Mouse (Mus musculus) kidney, postnatal 0 days (tissue): ENCODE measurements at regions not wholly inside any gene's neighbourhood (a gene's known extent, or its start where the extent isn't known, plus 50 kb on each side); places are given as distances from the start of the nearest gene placed in this dataset.

Experiments
- ATAC-seq: fragments of 200-750 bp; cut with Nextera tagmentation; replicated peaks from 2 replicates; pipeline ENCODE4 v1.8.0; 2017; ENCODE audit warnings: low read depth, moderate number of reproducible peaks, moderate TSS enrichment, moderate library complexity; ENCODE audit not compliant: low FRiP score
- DNase-seq: peaks from one replicate; pipeline ENCODE4 v3.0.0-alpha.2; 2016; ENCODE audit warnings: low spot score
- H3K27ac ChIP-seq: fragments of 300-500 bp; sonication (generic); 2 replicates; pipeline ENCODE4 v1.5.1; 2014; ENCODE audit warnings: mild to moderate bottlenecking
- H3K27me3 ChIP-seq: fragments of 300-500 bp; sonication (generic); 2 replicates; pipeline ENCODE4 v1.6.1; 2014; ENCODE audit warnings: low read length, mixed read lengths; ENCODE audit not compliant: insufficient read depth
- H3K36me3 ChIP-seq: fragments of 300-500 bp; sonication (generic); 2 replicates; pipeline ENCODE4 v1.6.1; 2014; ENCODE audit warnings: low read length, mixed read lengths; ENCODE audit not compliant: insufficient read depth
- H3K4me1 ChIP-seq: fragments of 300-500 bp; sonication (generic); replicated peaks from 2 replicates; pipeline ENCODE4 v1.6.1; 2014; ENCODE audit warnings: antibody characterized with exemption, low read length, mixed read lengths; ENCODE audit not compliant: insufficient read depth
- H3K4me2 ChIP-seq: fragments of 300-500 bp; sonication (generic); 2 replicates; pipeline ENCODE4 v1.6.1; 2014; ENCODE audit warnings: mild to moderate bottlenecking, low read length, moderate library complexity, mixed read lengths
- H3K4me3 ChIP-seq: fragments of 300-500 bp; sonication (generic); replicated peaks from 2 replicates; pipeline ENCODE4 v1.5.1; 2014; ENCODE audit warnings: low read depth, low read length
- H3K9ac ChIP-seq: fragments of 300-500 bp; sonication (generic); 2 replicates; pipeline ENCODE4 v1.6.1; 2014; ENCODE audit warnings: low read depth, low read length
- H3K9me3 ChIP-seq: fragments of 300-500 bp; sonication (generic); replicated peaks from 2 replicates; pipeline ENCODE4 v1.6.1; 2016; ENCODE audit warnings: low read length, inconsistent platforms, mixed read lengths
- CTCF ChIP-seq: IDR thresholded peaks from 2 replicates; pipeline ENCODE4 v1.5.1; 2016; ENCODE audit warnings: antibody characterized with exemption, low read depth, mild to moderate bottlenecking, moderate library complexity
- WGBS: fragments of 180-500 bp; shearing (Covaris S2); extraction: QIAGEN DNeasy Blood & Tissue Kit; methylation state at CpG from one replicate; pipeline ENCODE4 v1.1.7; 2014; 5-methylcytosine and 5-hydroxymethylcytosine counted together

GRCm38 (mm10) chr13:78524446-78524937, 324.9 kb upstream of the Nr2f1 start:
- H3K4me3 ChIP-seq = no peak overlapping the region
- H3K9me3 ChIP-seq = no peaks in the 10 kb centered on the region
- H3K4me2 ChIP-seq = no peak overlapping the region
- no peak for ATAC-seq
- no peaks in the 10 kb centered on the region for H3K27me3 ChIP-seq
- no peaks in the 10 kb centered on the region for H3K4me1 ChIP-seq
- no peaks in the 10 kb centered on the region for H3K36me3 ChIP-seq
- H3K9ac ChIP-seq = no peak overlapping the region
- TF ChIP-seq CTCF = no peak
- no peak overlapping the region for H3K27ac ChIP-seq
- 71% methylated on average over 2 of the region's 2 CpGs for WGBS
- no peak for DNase-seq

- ATAC-seq (no peak), DNase-seq (no peak)
- Histone ChIP-seq H3K36me3 (no peaks in the 10 kb centered on the region), H3K4me3 (no peak overlapping the region), H3K9ac (no peak overlapping the region), H3K9me3 (no peaks in the 10 kb centered on the region), H3K4me2 (no peak overlapping the region), H3K27ac (no peak overlapping the region), H3K4me1 (no peaks in the 10 kb centered on the region), H3K27me3 (no peaks in the 10 kb centered on the region)
- 94% methylated on average over 1 of the region's 1 CpGs for WGBS
- no peak for TF ChIP-seq CTCF
Observed at GRCm38 (mm10) chr13:78520771-78521170, 321.2 kb upstream of the Nr2f1 start.

GRCm38 (mm10) chr13:78520186-78520585, 320.6 kb upstream of the Nr2f1 start:
- Histone ChIP-seq H3K4me2 (no peak overlapping the region), H3K9ac (no peak overlapping the region), H3K27ac (no peak overlapping the region), H3K4me3 (no peak overlapping the region), H3K27me3 (no peaks in the 10 kb centered on the region), H3K36me3 (no peaks in the 10 kb centered on the region), H3K9me3 (no peaks in the 10 kb centered on the region), H3K4me1 (no peaks in the 10 kb centered on the region)
- ATAC-seq (no peak), DNase-seq (no peak)
- TF ChIP-seq CTCF = no peak
- 89% methylated on average over 3 of the region's 3 CpGs for WGBS

GRCm38 (mm10) chr13:78500551-78500950, 301.0 kb upstream of the Nr2f1 start:
- no peak overlapping the region for H3K9ac ChIP-seq
- DNase-seq (no peak), ATAC-seq (no peak)
- TF ChIP-seq CTCF = no peak
- 79% methylated on average over 7 of the region's 7 CpGs for WGBS
- no peaks in the 10 kb centered on the region for H3K9me3 ChIP-seq
- H3K27me3 ChIP-seq = no peaks in the 10 kb centered on the region
- no peaks in the 10 kb centered on the region for H3K4me1 ChIP-seq
- no peak overlapping the region for H3K4me3 ChIP-seq
- H3K4me2 ChIP-seq = no peak overlapping the region
- no peak overlapping the region for H3K27ac ChIP-seq
- H3K36me3 ChIP-seq = no peaks in the 10 kb centered on the region

GRCm38 (mm10) chr13:78483760-78484357, 284.3 kb upstream of the Nr2f1 start:
- WGBS = 48% methylated on average over 2 of the region's 2 CpGs

GRCm38 (mm10) chr13:78482929-78483759, 283.6 kb upstream of the Nr2f1 start:
- H3K4me3 ChIP-seq = 0 out of 2 replicates have a peak overlapping the region, but pooled peaks have one; percentile 11
- H3K36me3 ChIP-seq = no peaks in the 10 kb centered on the region
- WGBS = 33% methylated on average over 9 of the region's 9 CpGs
- TF ChIP-seq CTCF = no peak
- H3K9me3 ChIP-seq = no peaks in the 10 kb centered on the region
- no peaks in the 10 kb centered on the region for H3K27me3 ChIP-seq
- peak; percentile 79 for ATAC-seq
- peak overlapping the region; percentile 40; the same call in 1 of the 2 replicates for H3K4me2 ChIP-seq
- 0 out of 2 replicates have a peak, but pooled peaks cover 2% of the 10 kb centered on the region for H3K4me1 ChIP-seq
- DNase-seq = peak; percentile 75
- H3K27ac ChIP-seq = no peak overlapping the region
- H3K9ac ChIP-seq = no peak overlapping the region

More at GRCm38 (mm10) chr13:78483760-78484357, 284.3 kb upstream of the Nr2f1 start:
- TF ChIP-seq CTCF = no peak
- Histone ChIP-seq H3K36me3 (no peaks in the 10 kb centered on the region), H3K9me3 (no peaks in the 10 kb centered on the region), H3K9ac (no peak overlapping the region), H3K4me2 (peak overlapping the region; percentile 40; the same call in 1 of the 2 replicates), H3K27me3 (no peaks in the 10 kb centered on the region), H3K4me1 (0 out of 2 replicates have a peak, but pooled peaks cover 2% of the 10 kb centered on the region), H3K27ac (no peak overlapping the region), H3K4me3 (no peak overlapping the region)
- no peak; the same call in 1 of the 2 replicates for ATAC-seq
- DNase-seq = peak; percentile 73
